Mouse (Mus musculus): ENCODE measurements around the gene Clrn1.
"Not testable (repeated sequence)": the region's sequence is repeated elsewhere in the genome, so short reads cannot be mapped to it uniquely, and the experiment has no call there.

Gene Clrn1

DNA sequence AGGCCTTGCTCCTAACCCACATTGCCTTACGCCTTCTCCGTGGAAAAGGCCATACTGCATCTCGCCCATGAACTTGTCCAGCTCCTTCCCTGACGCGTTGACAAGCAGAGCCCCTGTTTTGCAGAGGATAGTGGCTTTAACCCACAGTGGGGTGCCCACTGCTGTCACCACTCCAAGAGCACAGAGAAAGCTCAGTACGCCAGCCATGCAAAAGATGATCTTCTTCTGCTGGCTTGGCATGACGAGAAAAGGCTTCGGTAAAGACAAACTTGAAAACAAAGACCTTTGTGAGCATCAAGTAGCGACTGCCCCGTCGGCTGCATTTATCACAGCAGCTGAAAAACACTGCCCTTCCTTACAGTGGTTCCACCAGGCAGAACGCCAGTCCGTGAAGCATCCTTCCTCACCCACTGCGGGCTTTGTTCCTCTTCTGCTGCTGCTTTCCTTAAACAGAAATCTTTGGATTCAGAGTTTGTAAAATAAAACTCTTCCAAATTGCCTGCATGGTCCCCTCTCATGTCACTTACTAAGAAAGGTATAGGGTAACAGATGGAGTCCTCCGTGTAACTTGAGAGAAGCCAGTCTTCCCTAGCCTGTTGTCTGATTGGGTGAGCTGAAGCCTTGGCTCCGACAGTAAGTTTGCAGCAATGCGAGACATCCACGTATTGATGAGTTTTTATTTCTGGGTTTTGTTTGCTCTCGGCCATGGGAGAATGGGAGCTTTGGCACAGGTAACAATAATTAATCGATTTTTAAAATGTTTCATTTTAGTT lies at the start of gene Clrn1:
TSS of gene Clrn1 (minus strand) at position 540 of the 773 bp plus-strand sequence.
- peak; percentile 68 for ATAC-seq (ENCODE audit: low TSS enrichment)

- ATAC-seq (ENCODE audit: low TSS enrichment) = no peak
Measured at GRCm38 (mm10) chr3:58924027-58924426, 38.9 kb upstream of the Clrn1 start.

DNA sequence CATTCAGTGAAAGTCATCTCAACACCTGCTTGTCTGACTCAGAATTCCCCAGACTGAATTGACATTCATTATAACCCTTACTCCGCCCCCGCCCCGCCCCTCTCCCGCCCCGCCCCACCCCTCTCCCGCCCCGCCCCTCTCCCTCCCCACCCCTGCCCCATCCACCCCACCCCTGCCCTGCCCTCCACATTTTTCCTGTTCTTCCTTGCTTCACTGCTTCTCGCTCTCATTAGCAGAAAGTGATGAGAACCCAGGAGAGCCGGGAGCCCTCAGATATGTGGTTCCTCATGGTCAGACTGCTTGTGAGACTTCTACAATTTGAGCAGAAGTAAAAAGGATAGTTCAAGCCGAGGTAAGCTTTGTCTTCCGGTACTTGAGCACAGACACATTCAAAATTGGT lies 38.0 kb upstream of the Clrn1 start:
- ATAC-seq (ENCODE audit: low TSS enrichment) = no peak

- no peak for ATAC-seq (ENCODE audit: low TSS enrichment)
Measured at GRCm38 (mm10) chr3:58922636-58923035, 37.5 kb upstream of the Clrn1 start.

- ATAC-seq (ENCODE audit: low TSS enrichment) = no peak
Measured at GRCm38 (mm10) chr3:58921316-58921715, 36.2 kb upstream of the Clrn1 start.

DNA sequence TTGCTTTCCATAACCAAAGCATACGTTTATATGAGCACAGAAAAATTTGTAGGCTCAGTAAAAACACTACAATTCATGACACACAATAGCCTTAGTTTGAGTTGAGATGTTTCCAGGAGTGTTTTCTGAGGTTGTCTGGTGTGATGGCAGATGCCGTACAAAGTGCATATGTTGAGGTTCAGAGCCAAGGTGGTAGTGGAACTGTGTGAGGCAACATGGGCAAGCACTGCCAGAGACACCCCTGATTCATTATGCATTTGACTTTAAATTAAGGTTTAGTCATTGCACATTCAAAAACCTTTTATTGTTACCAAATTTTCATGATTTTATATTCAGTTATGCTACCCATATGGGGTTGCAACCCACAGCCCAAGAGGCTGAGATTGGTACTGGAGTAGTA lies 19.5 kb upstream of the Clrn1 start:
- no peak for ATAC-seq (ENCODE audit: low TSS enrichment)

GRCm38 (mm10) chr3:58902051-58902758 lies 17.1 kb upstream of the Clrn1 start:
- ATAC-seq (ENCODE audit: low TSS enrichment) = peak; percentile 85

DNA sequence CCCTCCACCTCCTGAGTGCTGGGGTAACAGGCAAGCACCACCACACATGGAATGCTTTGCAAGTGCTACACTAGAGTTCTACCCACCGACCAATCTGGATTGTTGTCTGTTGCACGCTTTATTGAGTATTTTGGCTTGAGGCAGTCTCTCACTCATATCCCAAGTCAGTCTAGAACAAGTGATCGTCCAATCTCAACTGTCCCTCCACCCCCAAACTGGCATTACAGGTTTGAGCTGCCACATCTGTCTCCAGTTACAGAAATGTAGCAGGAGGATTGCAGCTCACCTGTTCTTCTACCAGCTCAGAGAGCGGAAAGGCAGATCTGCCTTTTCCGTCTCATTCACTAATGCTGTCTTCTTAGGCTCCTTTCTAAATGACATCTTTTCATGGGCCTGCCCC lies 10.0 kb upstream of the Clrn1 start:
- no peak for ATAC-seq (ENCODE audit: low TSS enrichment)

DNA sequence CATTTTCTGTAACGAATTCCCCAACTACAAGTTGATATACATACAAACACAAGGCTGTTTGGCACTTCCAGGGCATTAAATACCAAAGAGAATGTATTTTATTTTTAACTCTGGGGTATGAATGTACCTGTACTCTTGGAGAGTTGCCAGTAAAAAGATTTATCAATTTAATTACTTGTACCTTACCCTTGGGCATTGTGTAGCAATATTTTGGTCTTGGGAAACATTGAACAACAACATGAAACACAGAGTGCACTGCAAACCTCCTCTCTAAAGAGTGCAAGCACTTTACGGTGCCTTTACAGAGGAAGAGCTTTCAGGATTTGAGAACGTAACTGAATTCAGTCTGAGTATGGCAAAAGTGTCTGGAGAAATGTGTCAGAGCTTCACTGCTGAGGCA lies 9.4 kb upstream of the Clrn1 start:
- ATAC-seq (ENCODE audit: low TSS enrichment) = no peak

DNA sequence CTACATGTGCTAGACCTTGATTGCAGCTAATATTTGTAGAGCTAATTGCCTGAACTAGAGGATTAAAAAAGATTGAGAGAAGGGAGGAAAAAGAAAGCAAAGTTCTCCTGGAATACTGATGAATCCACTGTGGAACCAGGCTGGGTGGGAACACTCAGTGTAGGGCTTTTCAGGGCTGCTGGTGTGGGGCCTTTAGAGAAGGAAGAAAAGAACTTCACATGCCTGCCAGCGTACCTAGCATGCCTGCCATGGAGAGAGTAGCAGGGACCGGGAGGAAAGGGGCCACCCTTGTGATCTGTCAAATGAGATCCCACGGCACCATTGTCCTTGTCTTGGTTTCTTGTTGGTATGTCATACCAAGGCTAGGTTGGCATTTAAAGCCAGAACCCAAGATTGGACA lies 4.5 kb upstream of the Clrn1 start:
- ATAC-seq (ENCODE audit: low TSS enrichment) = no peak

DNA sequence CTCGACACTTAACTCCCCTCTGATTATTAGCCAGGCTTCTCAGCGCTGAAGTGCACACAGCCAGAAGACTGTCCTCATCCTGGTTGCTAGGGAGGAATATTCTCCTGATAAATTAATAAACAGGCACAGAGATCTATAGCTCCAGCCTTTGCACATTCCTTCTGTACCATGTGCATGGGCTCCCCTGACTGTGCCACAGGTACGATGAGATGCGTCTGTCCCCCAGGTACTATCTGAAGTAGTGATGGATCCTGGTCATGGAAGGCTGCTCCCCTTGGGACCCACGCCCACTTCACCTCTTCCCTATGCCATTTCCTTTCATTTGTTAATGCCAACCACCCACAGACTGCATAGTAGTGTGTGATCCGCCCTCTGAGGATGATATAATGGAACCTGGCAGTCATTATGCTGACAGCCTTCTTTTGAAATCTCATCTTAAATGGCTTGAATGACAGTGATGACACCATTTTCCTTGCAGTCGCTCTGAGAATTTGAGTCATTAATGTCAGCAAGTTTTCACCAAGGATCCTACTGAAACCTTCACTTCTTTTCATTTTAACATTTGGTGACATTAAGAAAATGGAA lies 3.1 kb upstream of the Clrn1 start:
- no peak for ATAC-seq (ENCODE audit: low TSS enrichment)

- no peak for ATAC-seq (ENCODE audit: low TSS enrichment)
Measured at GRCm38 (mm10) chr3:58887719-58888118, 2.6 kb upstream of the Clrn1 start.

DNA sequence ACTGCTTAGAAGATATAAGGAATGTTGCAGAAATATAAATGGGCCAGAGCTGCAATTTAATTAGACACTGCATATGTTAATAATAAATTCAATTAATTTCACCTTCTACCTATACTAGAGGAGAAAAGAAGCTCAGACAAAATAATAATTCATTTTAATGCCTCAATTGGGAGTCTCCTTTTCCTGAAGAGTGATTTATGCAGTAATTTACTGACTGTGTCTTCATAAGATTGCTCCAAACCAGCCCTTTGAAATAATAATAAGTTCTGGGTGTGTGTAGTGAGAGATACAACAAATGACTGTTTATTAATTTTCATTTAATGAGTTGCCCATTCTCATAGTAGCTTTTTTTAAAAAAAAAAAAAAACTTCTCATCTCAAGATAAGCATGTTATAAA lies 1.6 kb downstream of the Clrn1 start:
- no peak for ATAC-seq (ENCODE audit: low TSS enrichment)

DNA sequence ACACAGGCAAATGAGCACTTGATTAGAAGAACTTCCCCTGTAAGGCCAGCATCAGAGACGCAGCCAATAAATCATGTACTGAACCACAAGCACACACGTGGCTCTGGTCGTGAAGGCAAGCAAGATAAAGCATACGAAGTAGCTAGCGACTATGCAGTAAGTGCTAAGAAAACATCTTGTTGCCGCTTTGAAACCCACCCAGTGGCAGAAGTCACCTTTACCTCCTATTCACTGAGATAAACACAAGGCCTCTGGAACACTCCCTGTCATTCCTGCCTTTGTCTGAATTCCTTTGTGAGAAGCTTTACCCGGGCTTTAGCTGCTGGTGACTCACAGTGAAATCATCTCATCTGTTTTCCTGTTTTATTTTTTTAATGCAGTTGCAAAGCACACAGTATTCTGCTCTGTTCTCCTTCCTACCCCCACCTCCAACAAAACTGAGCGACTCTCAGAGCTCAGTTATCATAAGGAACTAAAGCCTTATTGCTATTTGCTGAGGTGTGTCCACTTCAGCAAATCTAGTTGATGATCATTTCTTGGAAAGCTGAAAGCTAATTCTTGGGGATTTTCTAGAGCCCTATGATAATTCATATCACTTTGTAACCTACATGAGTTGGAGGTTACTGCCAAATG lies 2.1 kb downstream of the Clrn1 start:
- ATAC-seq (ENCODE audit: low TSS enrichment) = peak; percentile 83

DNA sequence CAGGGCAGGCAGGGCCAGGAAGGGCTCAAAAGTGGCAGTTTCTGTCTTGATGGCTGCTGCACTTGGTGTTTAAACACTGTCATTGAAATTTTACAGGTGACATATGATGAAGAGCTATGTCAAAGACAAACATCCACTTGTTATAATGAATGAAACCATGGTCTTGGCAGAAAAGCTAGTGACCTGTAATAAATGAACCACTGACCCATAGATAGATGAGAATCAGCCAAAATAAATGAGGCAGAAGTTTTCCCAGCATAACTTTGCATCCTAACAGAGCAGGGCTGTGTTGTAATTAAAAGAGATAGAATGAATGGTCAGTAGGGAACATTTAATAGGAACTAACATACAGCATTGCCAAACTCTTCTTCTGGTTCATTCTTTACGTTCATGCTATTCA lies 4.1 kb downstream of the Clrn1 start:
- no peak for ATAC-seq (ENCODE audit: low TSS enrichment)

DNA sequence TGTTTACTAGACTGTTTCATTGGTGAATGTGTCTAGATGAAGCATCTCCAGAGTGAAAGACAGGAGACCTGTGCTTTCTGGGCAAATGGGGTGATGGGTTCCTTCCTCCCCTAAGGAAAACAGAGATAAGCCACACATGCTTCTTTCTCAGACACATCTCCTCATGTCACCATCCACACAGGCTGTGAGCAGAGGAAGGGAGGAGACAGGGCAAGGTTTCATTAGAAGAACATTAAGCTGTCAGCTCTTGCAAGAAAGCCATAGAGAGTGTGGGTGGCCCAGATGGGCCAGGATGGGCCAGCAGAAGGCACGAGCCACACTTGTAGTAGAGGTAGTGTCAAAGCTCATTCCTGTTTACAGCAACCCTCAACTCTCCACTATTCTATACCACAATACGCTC lies 5.0 kb downstream of the Clrn1 start:
- ATAC-seq (ENCODE audit: low TSS enrichment) = no peak

DNA sequence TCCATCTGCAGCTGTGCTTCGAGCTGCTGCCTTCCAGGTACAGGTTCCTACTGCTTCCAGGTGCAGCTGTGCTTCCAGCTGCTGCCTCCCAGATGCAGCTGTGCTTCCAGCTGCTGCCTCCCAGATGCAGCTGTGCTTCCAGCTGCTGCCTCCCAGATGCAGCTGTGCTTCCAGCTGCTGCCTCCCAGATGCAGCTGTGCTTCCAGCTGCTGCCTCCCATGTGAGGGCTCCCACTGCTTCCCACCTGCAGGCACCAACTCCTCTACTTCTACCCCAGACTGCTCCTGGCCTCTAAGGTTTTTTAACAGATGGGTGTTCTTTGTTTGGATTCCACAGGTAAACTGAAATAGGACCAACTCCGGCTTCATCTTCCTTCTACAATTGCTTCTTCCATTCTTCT lies 13.3 kb downstream of the Clrn1 start:
- ATAC-seq (ENCODE audit: low TSS enrichment) = not testable (repeated sequence)

DNA sequence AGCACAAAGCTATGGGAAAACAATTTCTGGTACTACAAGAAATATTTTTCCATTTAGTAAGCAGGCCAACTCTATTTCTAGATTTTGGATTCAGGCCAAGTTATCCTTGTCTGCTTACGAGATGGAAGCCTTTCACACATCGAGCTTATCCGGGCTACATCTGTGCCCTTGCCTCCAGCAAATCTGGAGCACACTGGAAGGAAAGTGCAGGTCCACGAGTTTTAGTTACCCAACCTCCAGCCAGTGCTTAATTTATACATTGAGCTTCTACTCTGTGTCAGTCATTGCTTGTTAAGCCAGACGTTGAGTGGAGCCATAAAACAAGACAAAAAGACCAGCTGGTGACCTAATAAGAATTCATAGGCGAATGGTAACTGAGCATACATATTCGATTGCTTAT lies 19.4 kb downstream of the Clrn1 start:
- peak; percentile 88 for ATAC-seq (ENCODE audit: low TSS enrichment)

- ATAC-seq (ENCODE audit: low TSS enrichment) = no peak
Measured at GRCm38 (mm10) chr3:58862976-58863375, 22.2 kb downstream of the Clrn1 start.

DNA sequence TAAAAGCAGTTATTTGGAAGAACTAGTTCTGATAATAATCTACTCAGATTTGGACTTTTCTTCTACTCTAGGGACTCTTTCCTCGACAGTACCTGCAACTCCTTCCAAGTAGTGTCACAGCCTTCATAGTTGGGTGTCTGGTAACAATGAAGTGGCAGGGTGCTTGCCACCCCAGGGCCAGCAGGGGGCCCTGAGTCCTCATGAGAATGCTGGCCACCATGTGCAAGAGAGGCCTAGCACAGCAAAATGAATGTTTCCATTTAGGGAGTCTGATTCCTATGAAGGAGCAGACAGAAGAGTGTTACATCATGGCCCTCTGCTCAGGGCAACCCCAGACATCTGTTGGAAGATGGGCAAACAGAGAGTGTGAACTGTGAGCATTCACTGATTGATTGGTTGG lies 41.7 kb downstream of the Clrn1 start:
- ATAC-seq (ENCODE audit: low TSS enrichment) = peak; percentile 96

DNA sequence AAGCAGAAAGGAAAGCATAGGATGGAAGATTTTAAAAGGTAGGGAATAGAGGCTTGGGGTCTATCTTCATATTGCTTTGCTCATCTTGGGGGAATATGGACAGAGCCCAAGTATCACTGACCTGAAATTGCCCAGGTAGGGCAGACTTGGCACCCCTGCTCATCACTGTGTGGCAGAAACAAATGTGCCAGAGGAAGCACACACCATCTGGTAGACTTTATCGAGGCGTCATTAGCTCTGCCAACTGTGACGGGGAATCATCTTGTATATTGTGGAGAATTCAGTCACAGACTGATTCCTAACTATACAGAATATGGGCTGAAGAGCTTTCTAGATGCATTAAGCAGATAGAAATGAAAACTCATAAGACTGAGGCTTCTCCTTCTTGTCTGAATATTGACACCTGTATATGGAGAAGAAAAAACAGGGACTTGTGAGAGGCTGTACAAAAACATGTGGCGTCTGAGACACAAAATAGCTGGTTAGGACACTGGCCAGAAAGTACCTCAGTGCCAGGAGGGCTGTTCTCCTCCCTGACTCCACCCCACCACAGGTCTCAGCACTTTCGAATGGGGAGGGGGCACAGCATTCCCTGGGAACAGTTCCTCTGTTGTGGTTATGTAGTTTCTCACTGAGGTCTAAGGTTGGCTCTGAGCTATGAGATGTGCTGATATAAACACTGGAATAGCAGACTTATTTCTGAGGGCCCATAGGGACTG lies 51.5 kb downstream of the Clrn1 start:
- ATAC-seq (ENCODE audit: low TSS enrichment) = peak; percentile 44; the same call in 1 of the 2 replicates

DNA sequence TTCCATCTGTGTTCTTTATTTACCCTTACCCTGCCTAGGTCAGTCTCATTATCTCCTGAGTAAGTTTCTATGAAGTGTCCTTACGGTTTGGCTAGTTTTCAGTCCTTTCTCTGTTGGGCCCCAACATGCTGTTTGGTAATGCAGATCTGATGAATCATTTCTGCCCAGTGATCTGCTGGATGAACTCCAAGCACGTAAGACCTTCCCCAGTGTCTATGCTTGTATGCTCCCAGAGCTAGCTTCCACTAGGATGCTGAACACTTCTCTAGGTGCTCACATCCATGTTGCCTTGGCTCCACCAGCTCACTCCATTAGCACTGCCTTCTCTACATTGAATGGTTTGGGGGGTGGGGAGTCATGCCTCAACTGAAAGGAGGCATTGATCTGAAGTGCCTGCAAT lies 52.3 kb downstream of the Clrn1 start:
- ATAC-seq (ENCODE audit: low TSS enrichment) = no peak

Measured in frontal cortex, adult (tissue).